Mouse (Mus musculus) lung, embryonic 16.5 days (tissue): Measurements from ENCODE around the gene Prkd3. TPM values are rescaled to one million over a fixed set of nuclear protein-coding genes. Genes with fewer than 3 reads are reported as not detected.

Experiments used
- ATAC-seq: fragments of 200-750 bp; cut with Nextera tagmentation; 2 replicates; pipeline ENCODE4 v1.8.0; 2017; ENCODE audit warnings: low read depth, mild to moderate bottlenecking, moderate library complexity
- H3K27ac ChIP-seq: fragments of 300-500 bp; sonication (generic); 2 replicates; pipeline ENCODE4 v1.5.1; 2014; ENCODE audit warnings: mild to moderate bottlenecking, control low read depth, low read length
- H3K27me3 ChIP-seq: fragments of 300-500 bp; sonication (generic); 2 replicates; pipeline ENCODE4 v1.6.1; 2014; ENCODE audit warnings: low read depth, low read length, mixed read lengths; ENCODE audit not compliant: control insufficient read depth, insufficient read depth
- H3K36me3 ChIP-seq: fragments of 300-500 bp; sonication (generic); 2 replicates; pipeline ENCODE4 v1.6.1; 2014; ENCODE audit warnings: low read length; ENCODE audit not compliant: control insufficient read depth, insufficient read depth
- H3K4me1 ChIP-seq: fragments of 300-500 bp; sonication (generic); replicated peaks from 2 replicates; pipeline ENCODE4 v1.6.1; 2014; ENCODE audit warnings: low read length, mixed read lengths; ENCODE audit not compliant: control insufficient read depth, insufficient read depth
- H3K4me2 ChIP-seq: fragments of 300-500 bp; sonication (generic); 2 replicates; pipeline ENCODE4 v1.6.1; 2014; ENCODE audit warnings: low read depth, low read length, control low read depth
- H3K4me3 ChIP-seq: fragments of 300-500 bp; sonication (generic); 2 replicates; pipeline ENCODE4 v1.5.1; 2014; ENCODE audit warnings: mild to moderate bottlenecking, low read length, control low read depth
- H3K9ac ChIP-seq: fragments of 300-500 bp; sonication (generic); 2 replicates; pipeline ENCODE4 v1.6.1; 2014; ENCODE audit warnings: low read length, control low read depth
- H3K9me3 ChIP-seq: fragments of 300-500 bp; sonication (generic); 2 replicates; pipeline ENCODE4 v1.6.1; 2016; ENCODE audit warnings: low read length; ENCODE audit not compliant: control insufficient read depth
- WGBS: fragments of 180-500 bp; shearing (Covaris S2); extraction: QIAGEN DNeasy Blood & Tissue Kit; methylation state at CpG from one replicate; pipeline ENCODE4 v1.1.7; 2014; 5-methylcytosine and 5-hydroxymethylcytosine counted together
- polyA plus RNA-seq: library from polyadenylated mRNA; unstranded; fragments of >200 nt; fragmentation: Nextera tagmentation; extraction: Ambion mirVana; gene quantifications from 2 replicates; pipeline ENCODE4 v1.2.1, GENCODE M21; 2015

The Prkd3 gene
- polyA plus RNA-seq: 42.5 and 43.6 TPM in 2 replicates

DNA sequence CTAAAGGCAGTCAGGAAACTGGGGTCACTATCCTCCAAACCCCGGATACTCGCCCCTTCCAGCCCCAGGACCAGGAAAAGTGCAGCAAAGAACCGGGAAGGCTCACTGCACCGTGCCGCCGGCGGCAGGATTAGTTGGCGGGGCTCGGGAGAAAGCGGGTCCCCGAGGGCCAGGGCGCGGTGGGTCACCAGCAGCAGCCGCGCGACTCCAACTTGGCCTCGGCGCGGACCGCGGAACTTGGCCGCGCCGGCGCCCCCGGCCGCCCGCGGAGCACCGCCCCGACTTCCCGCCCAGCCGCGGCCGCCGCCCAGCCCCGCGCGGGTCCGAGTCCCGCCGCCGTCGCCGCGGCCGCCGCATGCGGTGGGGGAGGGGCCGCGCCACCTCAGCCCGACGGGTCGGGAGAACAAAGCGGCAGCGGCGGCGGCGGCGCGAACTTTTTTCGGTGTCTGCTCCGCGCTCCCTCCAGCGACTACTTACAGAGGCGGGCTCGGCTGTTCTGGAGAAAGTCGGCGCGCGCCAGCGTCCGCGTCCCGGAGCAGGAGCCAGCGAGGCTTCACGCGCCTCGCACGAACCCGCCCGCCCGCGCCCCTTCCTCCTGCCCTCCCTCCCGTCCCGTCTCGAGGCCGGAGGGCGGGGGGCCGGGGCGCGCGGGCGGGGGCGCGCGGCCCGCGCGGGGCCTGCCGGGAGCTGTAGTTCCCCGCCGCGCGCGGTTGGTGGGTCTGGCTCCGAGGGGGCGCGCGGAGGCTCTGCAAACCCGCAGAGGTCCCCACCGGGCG is at the start of gene Prkd3:
Prkd3 (minus strand) TSS at position 609 of the 776 bp plus-strand sequence.
- no peaks in the 10 kb centered on the region for H3K36me3 ChIP-seq
- H3K27me3 ChIP-seq: no peaks in the 10 kb centered on the region
- peak within 1 kb of the TSS; percentile 86 for H3K4me2 ChIP-seq
- peak within 1 kb of the TSS; percentile 88 for H3K27ac ChIP-seq
- H3K4me1 ChIP-seq: peaks cover 18% of the 10 kb centered on the region
- no peaks in the 10 kb centered on the region for H3K9me3 ChIP-seq
- peak within 1 kb of the TSS; percentile 92 for H3K4me3 ChIP-seq
- peak; percentile 95 for ATAC-seq
- H3K9ac ChIP-seq: peak within 1 kb of the TSS; percentile 96
- under 1% methylated on average over 64 of the region's 113 CpGs for WGBS

DNA sequence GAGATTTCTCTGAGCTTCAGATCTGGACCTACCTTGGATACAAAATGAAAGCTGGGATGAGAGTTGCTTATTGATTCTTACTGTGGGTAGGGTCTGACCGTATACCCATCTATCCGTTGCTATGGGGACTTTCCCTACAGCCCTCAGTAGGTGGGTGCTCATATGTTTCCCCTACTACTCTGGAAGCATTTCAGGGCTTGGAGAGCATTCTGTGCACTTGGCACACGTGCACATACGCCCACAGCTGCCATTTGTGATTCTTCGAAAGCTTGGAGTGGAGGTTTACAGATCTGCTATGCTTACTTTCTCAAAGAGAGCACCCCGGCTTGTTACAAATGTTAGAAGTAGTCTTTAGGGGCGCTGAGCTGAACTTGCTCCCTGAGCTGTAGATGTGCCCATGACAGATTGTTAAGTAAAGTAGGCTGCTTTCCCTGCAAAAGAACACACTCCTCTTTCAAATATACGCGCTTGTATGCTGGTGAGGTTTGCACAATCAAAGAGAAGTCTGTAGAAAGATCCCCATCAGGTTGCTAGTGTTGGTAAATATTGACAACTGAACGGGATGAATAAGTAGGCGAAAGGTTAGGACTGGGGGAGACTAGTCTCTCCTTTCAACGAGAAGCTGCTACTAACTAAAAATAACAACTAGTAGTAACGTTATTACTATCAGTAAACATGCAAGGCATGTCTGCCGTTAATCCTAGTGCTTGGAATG is 49.3 kb upstream of the Prkd3 start:
- Histone ChIP-seq H3K36me3 (no peaks in the 10 kb centered on the region), H3K9me3 (no peaks in the 10 kb centered on the region), H3K27ac (no peak overlapping the region), H3K4me1 (peaks cover 3% of the 10 kb centered on the region; the same call in 1 of the 2 replicates), H3K4me3 (no peak overlapping the region), H3K9ac (no peak overlapping the region), H3K4me2 (no peak overlapping the region), H3K27me3 (no peaks in the 10 kb centered on the region)
- ATAC-seq: no peak
- 70% methylated on average over 14 of the region's 14 CpGs for WGBS

DNA sequence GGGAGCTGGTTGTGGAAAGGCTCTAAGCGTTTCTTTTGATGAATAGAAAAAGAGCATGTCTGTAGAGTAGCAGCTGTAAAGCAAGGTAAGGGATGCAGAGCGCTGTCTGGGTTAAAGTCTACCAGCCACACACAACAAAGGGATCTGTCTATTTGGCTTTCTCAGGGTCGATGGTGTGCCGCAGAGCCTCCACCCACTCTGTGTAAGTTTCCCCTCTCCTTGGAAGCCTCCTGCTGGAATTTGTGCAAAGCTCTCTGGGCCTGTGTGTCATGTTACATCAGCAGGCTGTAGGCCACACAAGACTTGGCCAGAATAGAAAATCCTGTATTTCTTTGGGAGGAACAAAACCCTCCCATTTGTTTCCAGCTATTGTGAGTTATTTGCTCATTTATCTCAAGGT is 48.4 kb upstream of the Prkd3 start:
- no peak overlapping the region for H3K4me2 ChIP-seq
- H3K9me3 ChIP-seq: no peaks in the 10 kb centered on the region
- no peak overlapping the region for H3K4me3 ChIP-seq
- peak; percentile 67 for ATAC-seq
- H3K27me3 ChIP-seq: no peaks in the 10 kb centered on the region
- no peak overlapping the region for H3K9ac ChIP-seq
- 42% methylated on average over 4 of the region's 4 CpGs for WGBS
- H3K36me3 ChIP-seq: no peaks in the 10 kb centered on the region
- H3K4me1 ChIP-seq: peaks cover 3% of the 10 kb centered on the region; the same call in 1 of the 2 replicates
- H3K27ac ChIP-seq: no peak overlapping the region

DNA sequence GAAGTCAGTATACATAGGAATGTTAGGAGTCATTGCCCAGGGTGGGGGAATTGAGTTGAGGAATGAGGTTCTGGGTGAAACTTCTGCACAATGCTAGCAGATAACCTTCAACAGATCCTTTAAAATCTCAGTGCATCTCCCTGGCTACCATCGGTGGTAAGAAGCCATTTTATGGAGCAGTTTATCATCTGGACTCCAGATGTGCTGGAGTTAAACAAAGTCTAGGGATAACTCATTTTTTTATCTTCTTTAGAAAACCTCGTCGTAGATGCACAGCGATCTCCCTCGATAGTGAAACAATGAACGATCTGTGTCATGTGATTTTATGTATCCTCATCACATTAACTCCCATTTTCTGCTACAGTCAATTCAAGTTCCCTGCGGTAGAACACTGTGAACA is 48.0 kb upstream of the Prkd3 start:
- WGBS: 55% methylated on average over 7 of the region's 7 CpGs
- H3K4me1 ChIP-seq: peaks cover 3% of the 10 kb centered on the region; the same call in 1 of the 2 replicates
- ATAC-seq: no peak
- H3K9ac ChIP-seq: no peak overlapping the region
- H3K4me2 ChIP-seq: no peak overlapping the region
- no peaks in the 10 kb centered on the region for H3K27me3 ChIP-seq
- no peaks in the 10 kb centered on the region for H3K36me3 ChIP-seq
- H3K27ac ChIP-seq: no peak overlapping the region
- H3K9me3 ChIP-seq: no peaks in the 10 kb centered on the region
- no peak overlapping the region for H3K4me3 ChIP-seq

GRCm38 (mm10) chr17:79064250-79064649 is 43.6 kb upstream of the Prkd3 start:
- WGBS: 65% methylated on average over 1 of the region's 1 CpGs
- Histone ChIP-seq H3K36me3 (no peaks in the 10 kb centered on the region), H3K4me2 (no peak overlapping the region), H3K9ac (no peak overlapping the region), H3K4me1 (no peaks in the 10 kb centered on the region), H3K9me3 (no peaks in the 10 kb centered on the region), H3K27ac (no peak overlapping the region), H3K4me3 (no peak overlapping the region), H3K27me3 (no peaks in the 10 kb centered on the region)
- no peak for ATAC-seq

GRCm38 (mm10) chr17:79060221-79060620 is 39.6 kb upstream of the Prkd3 start:
- no peaks in the 10 kb centered on the region; the same call in 1 of the 2 replicates for H3K27me3 ChIP-seq
- H3K36me3 ChIP-seq: no peaks in the 10 kb centered on the region
- WGBS: 70% methylated on average over 5 of the region's 5 CpGs
- no peak overlapping the region for H3K27ac ChIP-seq
- no peak overlapping the region for H3K4me2 ChIP-seq
- no peak for ATAC-seq
- H3K4me1 ChIP-seq: peaks cover 2% of the 10 kb centered on the region; the same call in 1 of the 2 replicates
- H3K9me3 ChIP-seq: no peaks in the 10 kb centered on the region
- no peak overlapping the region for H3K4me3 ChIP-seq
- H3K9ac ChIP-seq: no peak overlapping the region

GRCm38 (mm10) chr17:79058271-79058670 is 37.7 kb upstream of the Prkd3 start:
- H3K4me2 ChIP-seq: no peak overlapping the region
- no peaks in the 10 kb centered on the region; the same call in 1 of the 2 replicates for H3K27me3 ChIP-seq
- H3K9me3 ChIP-seq: no peaks in the 10 kb centered on the region
- H3K36me3 ChIP-seq: no peaks in the 10 kb centered on the region
- H3K4me3 ChIP-seq: no peak overlapping the region
- H3K4me1 ChIP-seq: peaks cover 2% of the 10 kb centered on the region; the same call in 1 of the 2 replicates
- WGBS: 59% methylated on average over 6 of the region's 6 CpGs
- ATAC-seq: no peak
- H3K9ac ChIP-seq: no peak overlapping the region
- no peak overlapping the region for H3K27ac ChIP-seq

- H3K27me3 ChIP-seq: no peaks in the 10 kb centered on the region; the same call in 1 of the 2 replicates
- no peaks in the 10 kb centered on the region for H3K9me3 ChIP-seq
- peak overlapping the region; percentile 97 for H3K4me2 ChIP-seq
- H3K4me1 ChIP-seq: peaks cover 5% of the 10 kb centered on the region; the same call in 1 of the 2 replicates
- H3K27ac ChIP-seq: no peak overlapping the region
- H3K36me3 ChIP-seq: no peaks in the 10 kb centered on the region
- peak overlapping the region; percentile 66 for H3K4me3 ChIP-seq
- under 1% methylated on average over 45 of the region's 45 CpGs for WGBS
- peak; percentile 88 for ATAC-seq
- peak overlapping the region; percentile 64 for H3K9ac ChIP-seq
Observed at GRCm38 (mm10) chr17:79052088-79052812, 31.6 kb upstream of the Prkd3 start.
